Mouse (Mus musculus): ENCODE measurements at regions not wholly inside any gene's neighbourhood (a gene's known extent, or its start where the extent isn't known, plus 50 kb on each side); places are given as distances from the start of the nearest gene placed in this dataset.
A peak's percentile ranks its signal among the peaks of the same experiment; 100 is the strongest.

- no peak for DNase-seq
These were observed 54.1 kb upstream of the Mtap start for GRCm38 (mm10) chr4:89082838-89083237.

GRCm38 (mm10) chr4:89078485-89078884 lies 58.4 kb upstream of the Mtap start:
- no peak for DNase-seq

GRCm38 (mm10) chr4:89074705-89075104 lies 62.2 kb upstream of the Mtap start:
- no peak for DNase-seq

GRCm38 (mm10) chr4:89070430-89070829 lies 66.5 kb upstream of the Mtap start:
- no peak for DNase-seq

- no peak for DNase-seq
These were observed 72.5 kb upstream of the Mtap start for GRCm38 (mm10) chr4:89064401-89064800.

GRCm38 (mm10) chr4:89062384-89062783 lies 74.5 kb upstream of the Mtap start:
- DNase-seq, result no peak

GRCm38 (mm10) chr4:89061619-89062018 lies 75.3 kb upstream of the Mtap start:
- no peak for DNase-seq

- no peak for DNase-seq
These were observed 79.3 kb upstream of the Mtap start for GRCm38 (mm10) chr4:89057573-89057972.

GRCm38 (mm10) chr4:89057135-89057534 lies 79.8 kb upstream of the Mtap start:
- DNase-seq, result no peak

- no peak for DNase-seq
These were observed 81.0 kb upstream of the Mtap start for GRCm38 (mm10) chr4:89055969-89056368.

GRCm38 (mm10) chr4:89053606-89054005 lies 83.3 kb upstream of the Mtap start:
- DNase-seq, result no peak

GRCm38 (mm10) chr4:89051897-89052296 lies 85.0 kb upstream of the Mtap start:
- DNase-seq, result no peak

- DNase-seq, result no peak
These were observed 86.2 kb upstream of the Mtap start for GRCm38 (mm10) chr4:89050551-89051199.

GRCm38 (mm10) chr4:89049592-89050440 lies 87.1 kb upstream of the Mtap start:
- DNase-seq, result no peak

- DNase-seq, result no peak
These were observed 92.4 kb upstream of the Mtap start for GRCm38 (mm10) chr4:89044516-89044915.

- DNase-seq, result no peak
These were observed 92.9 kb upstream of the Mtap start for GRCm38 (mm10) chr4:89043982-89044381.

- DNase-seq, result peak; percentile 64 to 72
These were observed 96.1 kb upstream of the Mtap start for GRCm38 (mm10) chr4:89040856-89041255.

GRCm38 (mm10) chr4:89038906-89039305 lies 98.0 kb upstream of the Mtap start:
- no peak for DNase-seq

- DNase-seq, result no peak
These were observed 98.8 kb upstream of the Mtap start for GRCm38 (mm10) chr4:89038135-89038534.

GRCm38 (mm10) chr4:89034822-89035221 lies 102.1 kb upstream of the Mtap start:
- no peak for DNase-seq

GRCm38 (mm10) chr4:89034299-89034698 lies 102.6 kb upstream of the Mtap start:
- DNase-seq, result no peak

- DNase-seq, result peak in 1 of 2 experiments; percentile 1
These were observed 124.1 kb upstream of the Mtap start for GRCm38 (mm10) chr4:89012681-89013353.

- no peak for DNase-seq
These were observed 128.4 kb upstream of the Mtap start for GRCm38 (mm10) chr4:89008561-89008960.

- no peak for DNase-seq
These were observed 121.5 kb upstream of the Ifne start for GRCm38 (mm10) chr4:89001470-89001869.
